Mouse (Mus musculus) forebrain, postnatal 0 days (tissue): ENCODE data around the gene Arid1b. TPM values are rescaled to one million over a fixed set of nuclear protein-coding genes. Genes with fewer than 3 reads are reported as not detected.

ENCODE experiments used
- ATAC-seq: fragments of 200-750 bp; cut with Nextera tagmentation; 2 replicates; pipeline ENCODE4 v1.8.0; 2017; ENCODE audit warnings: mild to moderate bottlenecking, moderate library complexity
- DNase-seq: peaks from one replicate; pipeline ENCODE4 v3.0.0-alpha.2; 2015
- H3K27ac ChIP-seq: fragments of 300-500 bp; sonication (generic); 2 replicates; pipeline ENCODE4 v1.5.1; 2014; ENCODE audit warnings: low read depth, mild to moderate bottlenecking, antibody characterized with exemption, low read length, moderate library complexity, mixed read lengths
- H3K27me3 ChIP-seq: fragments of 300-500 bp; sonication (generic); 2 replicates; pipeline ENCODE4 v1.6.1; 2014; ENCODE audit warnings: mild to moderate bottlenecking, low read length, mixed read lengths; ENCODE audit not compliant: insufficient read depth
- H3K36me3 ChIP-seq: fragments of 300-500 bp; sonication (generic); 2 replicates; pipeline ENCODE4 v1.6.1; 2014; ENCODE audit warnings: mild to moderate bottlenecking, moderate library complexity; ENCODE audit not compliant: insufficient read depth
- H3K4me1 ChIP-seq: fragments of 300-500 bp; sonication (generic); 2 replicates; pipeline ENCODE4 v1.6.1; 2014; ENCODE audit warnings: antibody characterized with exemption; ENCODE audit not compliant: insufficient read depth
- H3K4me2 ChIP-seq: fragments of 300-500 bp; sonication (generic); 2 replicates; pipeline ENCODE4 v1.6.1; 2014; ENCODE audit warnings: low read depth, mild to moderate bottlenecking, moderate library complexity
- H3K4me3 ChIP-seq: fragments of 300-500 bp; sonication (generic); 2 replicates; pipeline ENCODE4 v1.5.1; 2014; ENCODE audit warnings: low read depth, low read length, mixed read lengths
- H3K9ac ChIP-seq: fragments of 300-500 bp; sonication (generic); 2 replicates; pipeline ENCODE4 v1.6.1; 2014; ENCODE audit warnings: mild to moderate bottlenecking
- H3K9me3 ChIP-seq: fragments of 300-500 bp; sonication (generic); 2 replicates; pipeline ENCODE4 v1.6.1; 2016; ENCODE audit warnings: low read length
- CTCF ChIP-seq: sonication (generic); IDR thresholded peaks from 2 replicates; pipeline ENCODE4 v1.5.1; 2016; ENCODE audit warnings: antibody characterized with exemption, control low read depth, low read depth
- WGBS: fragments of 180-500 bp; shearing (Covaris S2); extraction: QIAGEN DNeasy Blood & Tissue Kit; methylation state at CpG from one replicate; pipeline ENCODE4 v1.1.7; 2014; 5-methylcytosine and 5-hydroxymethylcytosine counted together
- polyA plus RNA-seq: library from polyadenylated mRNA; unstranded; fragments of >200 nt; fragmentation: Nextera tagmentation; extraction: Ambion mirVana; gene quantifications from 2 replicates; pipeline ENCODE4 v1.2.1, GENCODE M21; 2015
- total RNA-seq: library from RNA; depleted of rRNA; stranded (reverse); fragments of >200 nt; gene quantifications from 2 replicates; pipeline ENCODE4 v1.2.3, GENCODE M21; 2014

Gene Arid1b
- total and polyA plus RNA-seq, 2 experiments from 2014 or later, result 10.5 to 51.6 TPM

DNA sequence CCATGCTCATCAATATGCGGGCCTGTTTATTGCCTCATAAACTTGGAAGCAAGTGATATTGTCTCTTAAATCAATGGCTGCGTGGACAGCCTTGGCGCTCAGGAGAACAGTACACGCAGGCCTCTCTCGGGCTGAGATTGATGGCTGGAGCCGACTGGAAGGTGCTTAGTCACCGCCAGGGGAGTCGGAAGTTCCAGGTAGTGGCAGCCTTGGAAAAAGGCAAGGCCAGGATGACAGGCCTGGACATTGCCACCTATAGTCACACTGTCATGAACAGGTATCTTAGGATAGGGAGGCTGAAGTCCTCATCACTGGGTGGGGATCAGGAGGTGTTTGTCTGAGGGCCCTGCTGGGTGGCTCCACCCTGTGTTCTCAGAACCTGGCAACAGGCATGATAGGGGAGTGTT lies 371.9 kb downstream of the Arid1b start:
- no peaks in the 10 kb centered on the region for H3K9me3 ChIP-seq
- ATAC-seq (no peak), DNase-seq (no peak)
- H3K27ac ChIP-seq, result no peak overlapping the region
- no peaks in the 10 kb centered on the region for H3K27me3 ChIP-seq
- 71% methylated on average over 8 of the region's 8 CpGs for WGBS
- H3K4me2 ChIP-seq, result no peak overlapping the region
- H3K36me3 ChIP-seq, result no peaks in the 10 kb centered on the region
- H3K4me1 ChIP-seq, result no peaks in the 10 kb centered on the region
- no peak overlapping the region for H3K9ac ChIP-seq
- no peak overlapping the region for H3K4me3 ChIP-seq
- no peak for TF ChIP-seq CTCF

DNA sequence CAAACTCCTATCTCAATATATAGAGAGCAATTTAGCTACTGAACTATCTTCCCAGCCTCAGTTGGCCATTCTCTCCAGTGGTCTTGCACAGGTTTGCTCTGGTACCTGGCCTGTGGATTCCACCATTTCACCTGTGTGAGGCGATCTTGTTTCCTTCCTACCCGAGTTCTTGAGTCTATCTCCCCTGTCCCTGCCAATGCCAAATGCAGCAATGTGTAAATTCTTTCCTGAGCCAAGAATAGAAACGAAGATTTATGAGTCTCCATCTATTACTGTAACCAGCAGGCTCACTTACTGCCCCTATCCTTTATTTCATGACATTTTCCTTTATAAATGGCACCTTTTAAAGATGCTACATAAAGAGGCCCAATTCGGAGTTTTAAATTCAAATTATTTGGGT lies 376.9 kb downstream of the Arid1b start:
- no peaks in the 10 kb centered on the region for H3K9me3 ChIP-seq
- no peak overlapping the region for H3K4me2 ChIP-seq
- no peak for TF ChIP-seq CTCF
- no peak overlapping the region for H3K27ac ChIP-seq
- H3K4me1 ChIP-seq, result no peaks in the 10 kb centered on the region
- no peak overlapping the region for H3K4me3 ChIP-seq
- H3K9ac ChIP-seq, result no peak overlapping the region
- DNase-seq (no peak), ATAC-seq (no peak)
- no peaks in the 10 kb centered on the region for H3K36me3 ChIP-seq
- WGBS, result 53% methylated on average over 4 of the region's 4 CpGs
- H3K27me3 ChIP-seq, result no peaks in the 10 kb centered on the region

DNA sequence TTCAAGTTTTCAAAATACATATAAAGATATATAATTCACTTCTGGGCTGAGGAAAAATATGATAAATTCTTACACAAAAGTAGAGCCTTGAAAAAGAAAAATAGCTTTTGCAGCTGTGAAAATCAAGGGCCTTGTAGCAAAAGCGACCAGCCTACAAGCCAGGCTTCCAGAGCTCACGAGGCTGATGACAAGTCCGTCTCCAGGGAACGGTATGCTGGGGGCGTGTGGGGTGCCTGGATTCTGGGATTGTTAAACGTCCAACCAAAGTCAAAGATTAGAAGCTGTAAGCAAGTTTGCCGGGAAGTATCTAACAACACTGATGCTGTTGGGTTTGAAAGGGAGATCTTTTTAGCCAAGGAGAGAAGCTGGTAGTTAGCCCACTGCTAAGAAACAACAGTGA lies 377.4 kb downstream of the Arid1b start:
- Histone ChIP-seq H3K4me2 (no peak overlapping the region), H3K9ac (no peak overlapping the region), H3K27me3 (no peaks in the 10 kb centered on the region), H3K4me3 (no peak overlapping the region), H3K36me3 (no peaks in the 10 kb centered on the region), H3K4me1 (no peaks in the 10 kb centered on the region), H3K9me3 (no peaks in the 10 kb centered on the region), H3K27ac (no peak overlapping the region)
- DNase-seq, result no peak
- 48% methylated on average over 7 of the region's 7 CpGs for WGBS
- no peak for ATAC-seq
- no peak for TF ChIP-seq CTCF

DNA sequence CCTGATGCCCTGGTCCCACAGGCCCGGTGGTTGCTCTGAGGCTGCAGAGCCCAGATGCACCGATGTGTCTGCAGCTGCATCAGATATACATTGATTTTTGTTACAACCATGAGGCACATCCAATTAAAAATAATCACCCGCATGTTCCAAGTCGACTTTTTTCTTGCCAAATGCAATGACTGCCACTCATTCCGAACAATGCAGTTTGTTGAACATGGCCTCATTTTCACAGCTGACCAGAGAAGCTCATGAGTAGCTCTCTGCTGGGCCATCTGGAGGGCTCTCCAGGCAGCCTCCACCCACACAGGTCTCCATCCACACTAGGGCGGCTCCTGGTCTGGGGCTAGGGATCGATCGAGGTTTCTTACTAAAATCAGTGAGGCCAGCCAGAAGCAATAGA lies 378.8 kb downstream of the Arid1b start:
- no peaks in the 10 kb centered on the region for H3K36me3 ChIP-seq
- H3K4me3 ChIP-seq, result no peak overlapping the region
- ATAC-seq (0 out of 2 replicates have a peak, but pooled peaks have one; percentile 32), DNase-seq (peak; percentile 27)
- no peak for TF ChIP-seq CTCF
- 56% methylated on average over 8 of the region's 8 CpGs for WGBS
- H3K9ac ChIP-seq, result no peak overlapping the region
- no peaks in the 10 kb centered on the region for H3K4me1 ChIP-seq
- no peak overlapping the region for H3K4me2 ChIP-seq
- no peaks in the 10 kb centered on the region for H3K9me3 ChIP-seq
- no peak overlapping the region for H3K27ac ChIP-seq
- no peaks in the 10 kb centered on the region for H3K27me3 ChIP-seq

DNA sequence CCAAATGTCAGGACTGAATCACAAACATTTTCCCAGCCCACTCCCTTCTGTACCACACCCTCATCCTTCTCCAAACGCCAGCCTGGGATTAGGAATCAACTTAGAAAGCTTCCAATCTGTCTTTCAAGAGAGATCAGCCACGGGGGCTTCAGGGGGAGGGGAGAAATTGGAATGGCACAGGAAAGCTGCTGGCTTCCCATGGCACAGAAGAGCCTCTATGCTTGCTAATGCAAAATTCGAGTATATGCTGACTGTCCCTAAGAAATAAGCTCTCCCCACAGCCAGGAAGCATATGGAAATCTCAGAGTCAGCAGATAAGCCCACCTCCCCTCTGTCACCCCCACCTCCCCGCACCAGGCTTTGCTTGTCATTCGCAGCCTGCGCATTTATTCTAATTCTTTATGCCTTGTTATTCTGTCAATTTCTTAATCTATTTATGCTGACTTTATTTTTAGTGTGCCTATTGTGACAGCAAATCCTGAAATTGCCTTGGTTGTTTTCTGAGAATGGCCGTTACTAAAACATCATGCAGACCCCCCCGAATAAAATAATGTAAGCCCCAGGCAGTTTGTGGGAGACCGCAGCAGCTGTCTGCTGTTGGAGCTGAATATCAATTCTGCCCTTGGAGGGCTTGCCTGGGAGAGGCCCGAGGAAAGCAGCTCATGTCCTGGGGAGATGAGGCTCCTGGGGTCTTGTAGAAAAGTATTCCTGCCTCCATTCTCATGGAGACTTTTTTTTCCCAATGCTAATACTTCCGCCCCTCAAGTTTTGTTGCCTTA lies 383.2 kb downstream of the Arid1b start:
- Histone ChIP-seq H3K9me3 (no peaks in the 10 kb centered on the region), H3K9ac (no peak overlapping the region), H3K4me2 (no peak overlapping the region), H3K36me3 (no peaks in the 10 kb centered on the region), H3K27ac (0 out of 2 replicates have a peak overlapping the region, but pooled peaks have one; percentile 29), H3K27me3 (no peaks in the 10 kb centered on the region), H3K4me3 (no peak overlapping the region), H3K4me1 (no peaks in the 10 kb centered on the region)
- DNase-seq, result peak; percentile 35
- peak; percentile 86 for ATAC-seq
- WGBS, result 13% methylated on average over 11 of the region's 11 CpGs
- no peak for TF ChIP-seq CTCF

DNA sequence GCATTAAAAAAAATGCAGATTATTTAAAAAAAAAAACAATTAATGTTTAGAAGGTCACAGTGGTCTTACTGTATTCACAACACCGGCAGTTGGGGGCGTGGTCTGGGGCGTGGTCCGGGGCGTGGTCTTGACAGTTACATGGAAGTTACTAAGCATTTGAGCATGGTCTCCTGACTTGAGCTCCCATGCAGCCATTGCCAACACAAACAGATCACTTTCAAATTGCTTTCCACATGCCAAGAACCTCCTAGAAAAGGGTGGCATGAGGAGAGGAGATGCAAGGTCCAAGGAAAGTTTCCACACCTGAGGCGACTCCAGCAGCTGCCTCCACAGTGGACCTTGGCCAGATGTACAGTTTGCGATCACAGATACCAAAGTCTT lies 383.8 kb downstream of the Arid1b start:
- 29% methylated on average over 7 of the region's 7 CpGs for WGBS
- H3K4me2 ChIP-seq, result no peak overlapping the region
- no peaks in the 10 kb centered on the region for H3K4me1 ChIP-seq
- ATAC-seq, result no peak
- H3K4me3 ChIP-seq, result no peak overlapping the region
- DNase-seq, result no peak
- H3K36me3 ChIP-seq, result no peaks in the 10 kb centered on the region
- no peaks in the 10 kb centered on the region for H3K9me3 ChIP-seq
- 0 out of 2 replicates have a peak overlapping the region, but pooled peaks have one; percentile 29 for H3K27ac ChIP-seq
- no peak overlapping the region for H3K9ac ChIP-seq
- no peak for TF ChIP-seq CTCF
- no peaks in the 10 kb centered on the region for H3K27me3 ChIP-seq

DNA sequence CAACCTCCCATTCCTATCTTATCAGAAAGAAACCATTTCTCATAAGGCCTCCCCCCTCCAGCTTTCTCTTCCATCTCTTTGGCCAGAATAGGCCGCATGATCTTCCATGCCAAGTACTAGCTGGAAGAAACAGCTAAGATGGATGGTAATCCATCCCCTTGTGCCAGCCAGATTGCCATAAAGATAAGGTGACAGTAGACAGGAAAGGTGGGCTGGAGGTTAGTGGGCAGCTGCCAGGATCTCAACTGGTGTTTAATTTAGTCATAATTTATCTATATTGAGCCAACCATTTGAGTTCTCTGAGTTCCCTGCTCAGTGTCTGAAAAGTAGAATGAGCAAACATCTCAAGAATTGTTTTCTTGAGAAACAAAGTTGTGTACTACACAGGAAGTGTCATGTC lies 391.6 kb downstream of the Arid1b start:
- no peak for TF ChIP-seq CTCF
- DNase-seq (no peak), ATAC-seq (no peak)
- WGBS, result 95% methylated on average over 1 of the region's 1 CpGs
- no peak overlapping the region for H3K9ac ChIP-seq
- no peak overlapping the region for H3K4me3 ChIP-seq
- H3K27me3 ChIP-seq, result no peaks in the 10 kb centered on the region
- H3K27ac ChIP-seq, result no peak overlapping the region
- H3K9me3 ChIP-seq, result no peaks in the 10 kb centered on the region
- no peak overlapping the region for H3K4me2 ChIP-seq
- H3K36me3 ChIP-seq, result no peaks in the 10 kb centered on the region
- no peaks in the 10 kb centered on the region for H3K4me1 ChIP-seq
